Mouse (Mus musculus) embryo, embryonic 10.5 days (tissue): ENCODE data around the gene Wars.
A peak's percentile ranks its signal among the peaks of the same experiment; 100 is the strongest.

Experiments
- DNase-seq: peaks from one replicate; pipeline ENCODE4 v3.0.0-alpha.2; 2015; ENCODE audit warnings: low spot score

Gene Wars

GRCm38 (mm10) chr12:108825561-108826224 is 68.3 kb downstream of the Wars start:
- no peak for DNase-seq

- no peak for DNase-seq
Measured at GRCm38 (mm10) chr12:108824225-108824874, 69.6 kb downstream of the Wars start.

- no peak for DNase-seq
Measured at GRCm38 (mm10) chr12:108823036-108823435, 70.9 kb downstream of the Wars start.

GRCm38 (mm10) chr12:108820461-108820860 is 73.5 kb downstream of the Wars start:
- DNase-seq: no peak

GRCm38 (mm10) chr12:108816569-108816968 is 77.4 kb downstream of the Wars start:
- no peak for DNase-seq

- DNase-seq: no peak
Measured at GRCm38 (mm10) chr12:108814470-108814869, 79.5 kb downstream of the Wars start.

- DNase-seq: no peak
Measured at GRCm38 (mm10) chr12:108812463-108812862, 81.5 kb downstream of the Wars start.

GRCm38 (mm10) chr12:108811133-108811532 is 82.8 kb downstream of the Wars start:
- DNase-seq: peak; percentile 15

GRCm38 (mm10) chr12:108810309-108810708 is 83.7 kb downstream of the Wars start:
- DNase-seq: no peak
